Mouse (Mus musculus) lung, postnatal 25 days (tissue): ENCODE measurements around the gene Pkn2.

Experiments used
- DNase-seq: peaks from one replicate; pipeline ENCODE4 v3.0.0; 2022; ENCODE audit warnings: low spot score

Gene Pkn2

GRCm38 (mm10) chr3:142743973-142744898 lies 137.6 kb downstream of the Pkn2 start:
- DNase-seq = peak; percentile 13
